20 mouse cellular contexts compared by ENCODE assay signal in genomic region chr1:66244910-66245309, GRCm38 (mm10).
DNase-seq lines count a peak whose midpoint lies in the region; ATAC-seq and TF ChIP-seq lines count a peak whose summit lies in the region.
"Had no signal": no experiment of that assay in that cellular context is flagged by ENCODE, and none has a peak within 500 bp of the region (broad histone marks: within the 10 kb centered on the region; RNA-seq: fewer than 3 reads in every experiment).

No protein-coding gene starts in this region.

- DNase-seq in embryo, embryonic 10.5 days (ENCODE audit: low spot score) = peak; percentile 35
- DNase-seq in embryo, embryonic 10 days (ENCODE audit: low spot score) = no peak
- DNase-seq in thymus, postnatal 10 days (ENCODE audit: low spot score in 2 of 2) = no peak
- DNase-seq in forebrain, embryonic 11.5 days (ENCODE audit: low spot score) = no peak
- no peak for DNase-seq in thymus, adult 2 months
- DNase-seq: cerebellum, adult 11-12 months; embryo, embryonic 11 days; gastrocnemius, postnatal 25 days; heart, postnatal 36 days; kidney, adult 9 months; liver, embryonic 13.5 days; thymus, postnatal 4 days had no signal

- no peak for ATAC-seq in forebrain, embryonic 11.5 days (replicated peaks; ENCODE audit: low FRiP score)
- ATAC-seq: hindbrain, postnatal 0 days had no signal

- H3K27me3 ChIP-seq in C2C12 (ENCODE audit: control insufficient read depth, insufficient read depth, insufficient read length) (no peaks in the 10 kb centered on the region), myocyte (ENCODE audit: control insufficient read depth, insufficient read depth, insufficient read length) (no peaks in the 10 kb centered on the region)
- no peaks in the 10 kb centered on the region for H3K27me3 ChIP-seq in forebrain, embryonic 11.5 days (ENCODE audit: control insufficient read depth, insufficient read depth, low read length)
- H3K27me3 ChIP-seq in thymus, adult 2 months (ENCODE audit: control insufficient read depth, insufficient read depth, low read length) = no peaks in the 10 kb centered on the region
- H3K27me3 ChIP-seq: liver, embryonic 13.5 days had no signal

- peaks cover 5% of the 10 kb centered on the region for H3K4me1 ChIP-seq in embryonic fibroblast, embryonic 13.5 days (ENCODE audit: control insufficient read depth, insufficient read depth, low read length)
- no peaks in the 10 kb centered on the region for H3K4me1 ChIP-seq in forebrain, embryonic 11.5 days (replicated peaks; ENCODE audit: control insufficient read depth, insufficient read depth, low read length)
- H3K4me1 ChIP-seq in thymus, adult 2 months (replicated peaks; ENCODE audit: control insufficient read depth, insufficient read depth, low read length) = no peaks in the 10 kb centered on the region
- H3K4me1 ChIP-seq: limb, embryonic 10.5 days; liver, embryonic 13.5 days had no signal

- 61% methylated on average over 1 of the region's 1 CpGs for WGBS in forebrain, embryonic 11.5 days
- 92% methylated on average over 1 of the region's 1 CpGs for WGBS in thymus, adult 2 months

- TF ChIP-seq CTCF in C2C12 (IDR thresholded peaks at IDR 0.05; ENCODE audit: control insufficient read depth, insufficient read depth, insufficient read length) = no peak
- no peak for TF ChIP-seq CTCF in embryonic fibroblast, embryonic 13.5 days (IDR thresholded peaks at IDR 0.05; ENCODE audit: borderline replicate concordance, insufficient read depth, low read length)
- no peak for TF ChIP-seq CTCF in thymus, adult 2 months (IDR thresholded peaks at IDR 0.05; ENCODE audit: borderline replicate concordance, control insufficient read depth, extremely low read depth, insufficient read depth, low read length, poor library complexity)

- H3ac ChIP-seq in C2C12 (ENCODE audit: control insufficient read depth, insufficient read length, low read depth) (no peak overlapping the region), myocyte (ENCODE audit: control insufficient read depth, insufficient read length) (no peak overlapping the region)

- no peak for TF ChIP-seq POLR2A in embryonic fibroblast, embryonic 13.5 days (IDR thresholded peaks at IDR 0.05; ENCODE audit: low read depth, low read length)
- no peak for TF ChIP-seq POLR2A in myocyte (IDR thresholded peaks at IDR 0.05; ENCODE audit: insufficient read length, low read depth)
- no peak for TF ChIP-seq POLR2A in thymus, adult 2 months (IDR thresholded peaks at IDR 0.05; ENCODE audit: control insufficient read depth, extremely low read depth, insufficient read depth, low read length, poor library complexity)

- peak overlapping the region; percentile 57 for H3K4me2 ChIP-seq in myocyte (ENCODE audit: low read depth)
- no peak overlapping the region for H3K4me2 ChIP-seq in forebrain, embryonic 11.5 days (ENCODE audit: low read depth, low read length, severe bottlenecking)
- H3K4me2 ChIP-seq: heart, embryonic 11.5 days; liver, embryonic 13.5 days had no signal

- no peaks in the 10 kb centered on the region for H3K79me3 ChIP-seq in C2C12 (ENCODE audit: low read depth)

- H3K9me3 ChIP-seq in forebrain, embryonic 11.5 days (ENCODE audit: control insufficient read depth, low read length) = no peaks in the 10 kb centered on the region
- H3K9me3 ChIP-seq: G1E; limb, embryonic 10.5 days; liver, embryonic 13.5 days had no signal

- H3K79me2 ChIP-seq in C2C12 (ENCODE audit: control insufficient read depth, insufficient read depth) (no peaks in the 10 kb centered on the region), myocyte (ENCODE audit: control insufficient read depth, insufficient read depth) (no peaks in the 10 kb centered on the region)

- peak overlapping the region; percentile 34 for H3K27ac ChIP-seq in embryonic fibroblast, embryonic 13.5 days (ENCODE audit: insufficient read depth, low read length)
- no peak overlapping the region for H3K27ac ChIP-seq in forebrain, embryonic 11.5 days (ENCODE audit: low read depth, low read length)
- H3K27ac ChIP-seq in thymus, adult 2 months (ENCODE audit: control insufficient read depth, insufficient read depth, low read length) = no peak overlapping the region
- H3K27ac ChIP-seq: hindbrain, postnatal 0 days; limb, embryonic 10.5 days; liver, embryonic 13.5 days had no signal

- H3K36me3 ChIP-seq in C2C12 (ENCODE audit: control insufficient read depth, insufficient read depth) (no peaks in the 10 kb centered on the region), myocyte (ENCODE audit: control insufficient read depth, insufficient read depth) (no peaks in the 10 kb centered on the region)
- no peaks in the 10 kb centered on the region for H3K36me3 ChIP-seq in forebrain, embryonic 11.5 days (ENCODE audit: control insufficient read depth, insufficient read depth, low read length)
- H3K36me3 ChIP-seq in thymus, adult 2 months (ENCODE audit: control insufficient read depth, insufficient read depth, low read length) = no peaks in the 10 kb centered on the region
- H3K36me3 ChIP-seq: G1E; limb, embryonic 10.5 days; liver, embryonic 13.5 days had no signal

- no peak overlapping the region for H3K4me3 ChIP-seq in C2C12 (ENCODE audit: insufficient read depth, poor library complexity, severe bottlenecking)
- H3K4me3 ChIP-seq in embryonic fibroblast, embryonic 13.5 days (ENCODE audit: insufficient read depth, low read length) = no peak overlapping the region
- H3K4me3 ChIP-seq in myocyte = no peak overlapping the region
- H3K4me3 ChIP-seq in forebrain, embryonic 11.5 days (ENCODE audit: low read depth, low read length) = no peak overlapping the region
- H3K4me3 ChIP-seq in thymus, adult 2 months (ENCODE audit: control insufficient read depth, insufficient read depth, low read length) = no peak overlapping the region
- H3K4me3 ChIP-seq: erythroblast, embryonic 14.5 days; limb, embryonic 10.5 days; liver, embryonic 13.5 days had no signal

- no peak overlapping the region for H3K9ac ChIP-seq in forebrain, embryonic 11.5 days (ENCODE audit: low read length)
- H3K9ac ChIP-seq: liver, embryonic 13.5 days had no signal

TF ChIP-seq in C2C12, 6 proteins besides CTCF, POLR2A, EP300 and RAD21:
- TF ChIP-seq MYOD1 (IDR thresholded peaks at IDR 0.05; ENCODE audit: control insufficient read depth, insufficient read length, low read depth) = no peak
- peak; percentile 65 for TF ChIP-seq FOSL1 (IDR thresholded peaks at IDR 0.05; ENCODE audit: insufficient read depth, low read length, poor library complexity, severe bottlenecking)

TF ChIP-seq in myocyte, 11 proteins besides CTCF, POLR2A, EP300 and RAD21:
- TF ChIP-seq MAX (IDR thresholded peaks at IDR 0.05; ENCODE audit: low read depth) (no peak), MYOG (IDR thresholded peaks at IDR 0.05; ENCODE audit: control insufficient read depth in 1 of 3, insufficient read depth in 1 of 3, insufficient read length in 2 of 3, low read depth in 2 of 3) (no peak), CEBPB (IDR thresholded peaks at IDR 0.05; ENCODE audit: insufficient read depth, poor library complexity, severe bottlenecking) (no peak)
